Mouse (Mus musculus) olfactory bulb, adult 2 months (tissue): ENCODE measurements around the gene Lcn11.
"Not testable (repeated sequence)": the region's sequence is repeated elsewhere in the genome, so short reads cannot be mapped to it uniquely, and the experiment has no call there.

Experiments used
- CTCF ChIP-seq: fragments of 200-500 bp; IDR thresholded peaks from 2 replicates; pipeline ENCODE4 v1.5.1; 2012; ENCODE audit warnings: low read depth, mild to moderate bottlenecking, low read length, moderate library complexity; ENCODE audit not compliant: insufficient read depth
- POLR2A ChIP-seq: fragments of 200-500 bp; IDR thresholded peaks from 2 replicates; pipeline ENCODE4 v1.6.1; 2012; ENCODE audit warnings: mild to moderate bottlenecking, low read depth, low read length, moderate library complexity; ENCODE audit not compliant: insufficient read depth

GRCm38 (mm10) chr2:25736709-25737108, 40.1 kb upstream of the Lcn11 start, which contains the start of gene Obp2b:
- TF ChIP-seq CTCF, POLR2A: not testable (repeated sequence)
